Mouse (Mus musculus) embryonic fibroblast, embryonic 13.5 days (primary cell): ENCODE measurements around the gene Krtap6-5.

Experiments
- CTCF ChIP-seq: IDR thresholded peaks from 2 replicates; pipeline ENCODE4 v1.5.1; 2011; ENCODE audit warnings: mild to moderate bottlenecking, control low read depth, low read length, moderate library complexity, borderline replicate concordance; ENCODE audit not compliant: insufficient read depth
- POLR2A ChIP-seq: IDR thresholded peaks from 2 replicates; pipeline ENCODE4 v1.6.1; 2011; ENCODE audit warnings: low read depth, mild to moderate bottlenecking, control low read depth, low read length, moderate library complexity

DNA sequence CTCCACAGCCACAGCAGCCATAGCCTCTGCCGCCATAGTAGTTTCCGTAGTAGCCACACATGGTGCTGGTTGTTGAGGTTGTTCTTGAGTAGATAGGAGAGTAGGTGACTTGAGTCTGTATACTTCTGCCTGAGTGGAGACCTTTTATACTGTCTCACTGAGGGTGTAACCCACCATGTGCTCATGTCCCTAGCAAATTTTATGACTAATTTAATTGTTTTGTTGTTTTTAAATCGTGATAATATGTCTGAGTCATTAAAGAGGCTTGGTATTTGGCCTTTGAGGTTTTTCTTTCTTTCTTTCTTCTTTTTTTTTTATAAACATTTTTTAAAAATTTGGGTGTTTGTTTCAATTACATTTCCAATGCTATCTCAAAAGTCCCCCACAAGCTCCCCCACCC is at the start of gene Krtap6-5:
- no peak for TF ChIP-seq CTCF
- no peak for TF ChIP-seq POLR2A
